Mouse (Mus musculus) thymus, adult 2 months (tissue): ENCODE measurements at regions not wholly inside any gene's neighbourhood (a gene's known extent, or its start where the extent isn't known, plus 50 kb on each side); places are given as distances from the start of the nearest gene placed in this dataset.

Experiments
- DNase-seq: peaks from one replicate; pipeline ENCODE4 v3.0.0; 2021
- H3K27ac ChIP-seq: fragments of 200-500 bp; 2 replicates; pipeline ENCODE4 v1.5.1; 2012; ENCODE audit warnings: low read length, control low read depth; ENCODE audit not compliant: control insufficient read depth, insufficient read depth
- H3K27me3 ChIP-seq: fragments of 200-500 bp; 2 replicates; pipeline ENCODE4 v1.6.1; 2012; ENCODE audit warnings: mild to moderate bottlenecking, low read length, moderate library complexity, mixed read lengths; ENCODE audit not compliant: control insufficient read depth, insufficient read depth
- H3K36me3 ChIP-seq: fragments of 200-500 bp; 2 replicates; pipeline ENCODE4 v1.6.1; 2012; ENCODE audit warnings: mild to moderate bottlenecking, low read length, moderate library complexity; ENCODE audit not compliant: control insufficient read depth, insufficient read depth
- H3K4me1 ChIP-seq: fragments of 200-500 bp; replicated peaks from 2 replicates; pipeline ENCODE4 v1.6.1; 2012; ENCODE audit warnings: low read length; ENCODE audit not compliant: control insufficient read depth, insufficient read depth
- H3K4me3 ChIP-seq: fragments of 200-500 bp; 2 replicates; pipeline ENCODE4 v1.5.1; 2012; ENCODE audit warnings: mild to moderate bottlenecking, low read length, control low read depth, moderate library complexity; ENCODE audit not compliant: control insufficient read depth, insufficient read depth
- CTCF ChIP-seq: fragments of 200-500 bp; IDR thresholded peaks from 2 replicates; pipeline ENCODE4 v1.5.1; 2012; ENCODE audit warnings: mild to moderate bottlenecking, control low read depth, low read length, moderate library complexity, borderline replicate concordance; ENCODE audit not compliant: control insufficient read depth, poor library complexity, insufficient read depth; ENCODE audit errors: extremely low read depth
- POLR2A ChIP-seq: fragments of 200-500 bp; IDR thresholded peaks from 2 replicates; pipeline ENCODE4 v1.6.1; 2012; ENCODE audit warnings: mild to moderate bottlenecking, low read length, control low read depth, moderate library complexity; ENCODE audit not compliant: control insufficient read depth, poor library complexity, insufficient read depth; ENCODE audit errors: extremely low read depth
- WGBS: fragments of 180-500 bp; shearing (Covaris S2); methylation state at CpG from one replicate; pipeline ENCODE4 v1.1.7; 2018; 5-methylcytosine and 5-hydroxymethylcytosine counted together

DNA sequence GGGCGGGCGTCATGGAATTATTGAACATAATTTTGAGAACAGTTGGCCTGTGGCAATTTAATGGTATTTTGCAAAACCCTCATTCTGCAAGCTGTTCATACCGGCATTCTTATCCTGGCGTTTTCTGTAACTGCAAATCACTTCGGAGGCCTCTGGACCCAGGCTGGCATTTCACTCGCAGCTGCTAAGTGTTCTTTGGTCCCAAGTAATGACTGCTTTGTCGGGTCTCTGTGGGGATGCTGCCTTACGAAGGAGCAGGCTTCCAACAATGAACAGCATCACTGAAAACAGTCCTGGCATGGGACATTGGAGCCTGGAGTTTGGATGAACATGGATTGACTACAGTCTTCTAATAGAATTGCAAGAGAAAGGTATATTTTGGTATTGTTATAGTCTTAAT is 465.6 kb downstream of the Tmem132b start:
- Histone ChIP-seq H3K4me3 (no peak overlapping the region), H3K36me3 (no peaks in the 10 kb centered on the region), H3K4me1 (no peaks in the 10 kb centered on the region), H3K27ac (no peak overlapping the region), H3K27me3 (no peaks in the 10 kb centered on the region)
- WGBS: 69% methylated on average over 8 of the region's 8 CpGs
- DNase-seq: no peak
- TF ChIP-seq CTCF (no peak), POLR2A (no peak)

DNA sequence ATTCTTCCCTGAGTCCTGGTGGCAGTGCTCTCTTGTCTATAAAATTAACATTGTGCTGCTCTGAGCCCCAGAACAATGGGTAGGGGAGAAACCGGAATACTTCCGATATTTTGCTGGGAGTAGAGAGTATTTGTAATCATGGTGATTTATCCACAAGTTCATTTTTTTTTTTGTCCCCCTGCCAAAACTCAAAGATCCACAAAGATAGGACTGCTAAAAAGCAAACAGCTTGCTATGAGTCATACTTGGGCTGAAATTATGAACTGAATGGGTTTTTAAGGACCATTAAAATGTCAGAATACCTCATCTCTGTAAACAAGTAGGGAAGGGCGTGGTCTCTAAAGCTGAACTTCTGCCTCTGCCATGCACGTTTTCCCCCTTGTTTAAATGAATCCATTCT is 476.3 kb downstream of the Tmem132b start:
- TF ChIP-seq POLR2A: no peak
- TF ChIP-seq CTCF: no peak
- 77% methylated on average over 4 of the region's 4 CpGs for WGBS
- no peaks in the 10 kb centered on the region for H3K4me1 ChIP-seq
- no peak overlapping the region for H3K4me3 ChIP-seq
- no peaks in the 10 kb centered on the region for H3K27me3 ChIP-seq
- no peak overlapping the region for H3K27ac ChIP-seq
- H3K36me3 ChIP-seq: no peaks in the 10 kb centered on the region
- no peak for DNase-seq

DNA sequence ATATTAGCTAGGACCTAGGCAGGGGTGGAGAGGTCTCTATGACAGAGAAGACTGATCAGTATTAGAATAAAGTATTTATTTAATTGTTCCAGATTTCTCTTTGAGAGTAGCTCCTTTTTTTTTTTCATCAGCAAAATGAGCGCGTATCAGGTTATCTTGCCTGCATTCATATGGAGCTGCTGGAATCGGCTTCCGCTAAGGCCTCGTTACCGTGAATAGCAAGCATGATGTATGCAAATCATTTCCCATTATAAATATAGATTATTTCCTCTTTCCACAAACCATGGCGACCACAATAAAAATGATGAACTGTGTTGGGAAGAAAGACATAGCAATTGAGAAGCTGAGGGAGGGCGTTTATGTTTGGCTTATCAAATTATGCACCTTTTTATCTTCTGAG is 476.7 kb downstream of the Tmem132b start:
- Histone ChIP-seq H3K4me3 (no peak overlapping the region), H3K36me3 (no peaks in the 10 kb centered on the region), H3K27me3 (no peaks in the 10 kb centered on the region), H3K27ac (no peak overlapping the region), H3K4me1 (no peaks in the 10 kb centered on the region)
- DNase-seq: no peak
- 92% methylated on average over 8 of the region's 8 CpGs for WGBS
- no peak for TF ChIP-seq POLR2A
- no peak for TF ChIP-seq CTCF

DNA sequence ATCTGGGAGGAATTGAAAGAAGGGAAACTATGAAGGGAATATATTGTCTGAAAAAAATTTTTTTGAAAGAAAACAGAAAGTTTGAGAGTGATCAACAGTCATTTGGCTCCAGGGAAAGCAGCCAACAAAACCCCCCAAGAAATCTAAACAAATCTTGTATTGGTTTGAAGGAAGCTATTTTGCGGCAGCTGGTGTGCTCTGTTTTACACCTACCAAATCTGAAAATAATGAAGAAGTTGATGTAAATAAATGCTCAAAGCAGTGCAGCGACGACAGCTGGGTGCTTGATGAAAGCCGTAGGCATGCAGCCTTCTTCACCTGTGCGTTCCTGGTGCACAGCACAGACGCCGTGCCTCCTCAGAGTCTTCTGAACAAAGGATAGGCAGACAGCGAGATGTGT is 488.2 kb downstream of the Tmem132b start:
- TF ChIP-seq POLR2A (no peak), CTCF (no peak)
- H3K4me1 ChIP-seq: no peaks in the 10 kb centered on the region
- no peak overlapping the region for H3K27ac ChIP-seq
- H3K36me3 ChIP-seq: no peaks in the 10 kb centered on the region
- H3K27me3 ChIP-seq: no peaks in the 10 kb centered on the region
- H3K4me3 ChIP-seq: no peak overlapping the region
- no peak for DNase-seq
- 95% methylated on average over 8 of the region's 8 CpGs for WGBS

DNA sequence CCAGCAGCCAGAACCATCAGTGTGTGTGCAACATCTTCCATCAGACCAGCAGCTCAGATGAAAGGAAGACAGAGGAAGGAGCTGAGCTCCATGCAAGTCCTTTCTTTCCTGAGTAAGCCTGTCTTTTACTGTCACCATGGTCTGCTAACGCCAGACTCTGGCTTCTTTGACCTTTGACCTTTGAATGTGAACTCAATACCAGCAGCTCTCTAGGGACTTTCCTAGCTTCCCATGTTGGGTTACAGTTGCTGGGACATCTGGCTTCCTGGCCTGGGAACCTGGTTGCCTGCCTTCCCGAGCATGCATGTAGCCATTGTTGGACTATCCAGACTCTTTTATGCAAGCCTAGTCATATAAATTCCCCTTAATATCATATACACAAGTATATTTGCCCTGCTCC is 492.3 kb downstream of the Tmem132b start:
- WGBS: 52% methylated on average over 2 of the region's 2 CpGs
- H3K36me3 ChIP-seq: no peaks in the 10 kb centered on the region
- H3K27ac ChIP-seq: no peak overlapping the region
- no peaks in the 10 kb centered on the region for H3K4me1 ChIP-seq
- TF ChIP-seq CTCF (no peak), POLR2A (no peak)
- DNase-seq: no peak
- no peaks in the 10 kb centered on the region for H3K27me3 ChIP-seq
- no peak overlapping the region for H3K4me3 ChIP-seq

DNA sequence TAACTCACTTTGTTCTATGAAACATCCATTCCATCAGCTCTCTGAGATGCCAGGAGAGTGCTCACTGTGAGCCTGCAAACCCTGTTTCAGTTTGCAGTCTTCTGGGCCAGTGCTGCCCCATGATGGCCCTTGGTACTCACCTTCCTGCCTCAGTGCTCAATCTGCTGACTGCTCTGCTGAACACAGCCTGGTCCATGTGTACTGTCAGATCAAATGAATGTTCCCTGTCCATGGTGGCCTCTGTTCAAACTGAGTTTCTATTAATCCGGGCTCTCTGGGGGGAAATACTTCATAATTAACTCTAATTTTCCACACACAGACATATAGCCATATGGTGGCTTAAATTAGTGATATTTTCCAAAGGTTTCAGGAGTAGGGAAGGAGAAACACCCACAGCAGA is 503.3 kb downstream of the Tmem132b start:
- Histone ChIP-seq H3K27ac (no peak overlapping the region), H3K36me3 (no peaks in the 10 kb centered on the region), H3K27me3 (no peaks in the 10 kb centered on the region), H3K4me3 (no peak overlapping the region), H3K4me1 (no peaks in the 10 kb centered on the region)
- TF ChIP-seq POLR2A: no peak
- no peak for TF ChIP-seq CTCF
- 87% methylated on average over 1 of the region's 1 CpGs for WGBS
- no peak for DNase-seq

DNA sequence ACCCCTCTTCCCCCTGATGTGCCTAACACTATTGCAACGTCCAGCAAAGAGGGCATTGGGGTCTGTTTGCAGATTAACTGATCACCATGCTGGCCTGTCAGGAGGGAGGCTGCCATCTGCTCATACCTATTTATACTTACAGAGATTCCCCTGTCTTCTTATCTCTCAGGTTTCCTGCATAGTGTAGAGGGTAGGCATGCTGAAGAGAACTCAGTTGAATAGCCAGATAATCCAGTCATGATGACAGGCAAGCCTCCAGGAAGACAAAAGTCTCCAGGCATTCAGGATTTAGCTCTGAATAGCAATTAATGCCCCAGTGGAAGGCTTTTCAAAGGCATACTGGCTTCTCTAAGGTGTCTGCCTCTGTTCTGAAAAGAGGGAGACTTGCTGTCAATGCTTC is 505.1 kb downstream of the Tmem132b start:
- TF ChIP-seq CTCF: no peak
- Histone ChIP-seq H3K4me1 (no peaks in the 10 kb centered on the region), H3K27me3 (no peaks in the 10 kb centered on the region), H3K27ac (no peak overlapping the region), H3K4me3 (no peak overlapping the region), H3K36me3 (no peaks in the 10 kb centered on the region)
- DNase-seq: no peak
- WGBS: 28% methylated on average over 1 of the region's 1 CpGs
